Mouse (Mus musculus): ENCODE data around the gene Smok3b.

GRCm38 (mm10) chr5:138009437-138009836 is 11.8 kb upstream of the Smok3b start:
- TF ChIP-seq CTCF (IDR thresholded peaks at IDR 0.05; ENCODE audit: extremely low read depth, insufficient read depth, low read length), result no peak
- no peak for TF ChIP-seq POLR2A (IDR thresholded peaks at IDR 0.05; ENCODE audit: extremely low read depth, insufficient read depth, low read length)
